Mouse (Mus musculus): ENCODE results near the gene Nav1. TPM values are rescaled to one million over a fixed set of nuclear protein-coding genes. Genes with fewer than 3 reads are reported as not detected.

The Nav1 gene
- polyA plus RNA-seq, 1 experiment = 31.7 TPM

- Histone ChIP-seq H3K4me3 (ENCODE audit: low read depth, low read length) (no peak overlapping the region), H3K36me3 (ENCODE audit: control insufficient read depth, insufficient read depth, low read length, poor library complexity, severe bottlenecking) (peaks cover 14% of the 10 kb centered on the region), H3K27ac (ENCODE audit: insufficient read depth, low read length) (no peak overlapping the region), H3K9ac (ENCODE audit: low read depth, poor library complexity, severe bottlenecking) (no peak overlapping the region), H3K4me1 (ENCODE audit: control insufficient read depth, insufficient read depth, low read length) (peaks cover 2% of the 10 kb centered on the region), H3K9me3 (replicated peaks; ENCODE audit: control insufficient read depth, insufficient read depth, low read length, poor library complexity, severe bottlenecking) (no peaks in the 10 kb centered on the region), H3K27me3 (ENCODE audit: control insufficient read depth, insufficient read depth, low read length, poor library complexity, severe bottlenecking) (no peaks in the 10 kb centered on the region)
- TF ChIP-seq CTCF (IDR thresholded peaks at IDR 0.05; ENCODE audit: low read depth, low read length) = no peak
- TF ChIP-seq EP300 (IDR thresholded peaks at IDR 0.05; ENCODE audit: insufficient read depth, low read depth, low read length) = no peak
- TF ChIP-seq POLR2A (IDR thresholded peaks at IDR 0.05; ENCODE audit: insufficient read depth, low read length) = no peak
Observed at GRCm38 (mm10) chr1:135427390-135427789, 179.7 kb downstream of the Nav1 start.

GRCm38 (mm10) chr1:135426645-135427044, 180.4 kb downstream of the Nav1 start:
- Histone ChIP-seq H3K27ac (ENCODE audit: insufficient read depth, low read length) (no peak overlapping the region), H3K27me3 (ENCODE audit: control insufficient read depth, insufficient read depth, low read length, poor library complexity, severe bottlenecking) (no peaks in the 10 kb centered on the region), H3K4me1 (ENCODE audit: control insufficient read depth, insufficient read depth, low read length) (peaks cover 2% of the 10 kb centered on the region), H3K36me3 (ENCODE audit: control insufficient read depth, insufficient read depth, low read length, poor library complexity, severe bottlenecking) (peaks cover 14% of the 10 kb centered on the region), H3K9ac (ENCODE audit: low read depth, poor library complexity, severe bottlenecking) (no peak overlapping the region), H3K4me3 (ENCODE audit: low read depth, low read length) (no peak overlapping the region), H3K9me3 (replicated peaks; ENCODE audit: control insufficient read depth, insufficient read depth, low read length, poor library complexity, severe bottlenecking) (no peaks in the 10 kb centered on the region)
- TF ChIP-seq CTCF (IDR thresholded peaks at IDR 0.05; ENCODE audit: low read depth, low read length) (no peak), EP300 (IDR thresholded peaks at IDR 0.05; ENCODE audit: insufficient read depth, low read depth, low read length) (no peak), POLR2A (IDR thresholded peaks at IDR 0.05; ENCODE audit: insufficient read depth, low read length) (no peak)

- peaks cover 32% of the 10 kb centered on the region for H3K36me3 ChIP-seq (ENCODE audit: control insufficient read depth, insufficient read depth, low read length, poor library complexity, severe bottlenecking)
Observed at GRCm38 (mm10) chr1:135422772-135423171, 184.3 kb downstream of the Nav1 start.

GRCm38 (mm10) chr1:135413996-135414395, 193.1 kb downstream of the Nav1 start:
- H3K36me3 ChIP-seq (ENCODE audit: control insufficient read depth, insufficient read depth, low read length, poor library complexity, severe bottlenecking) = peaks cover 53% of the 10 kb centered on the region

More at GRCm38 (mm10) chr1:135422772-135423171, 184.3 kb downstream of the Nav1 start:
- peaks cover 2% of the 10 kb centered on the region for H3K4me1 ChIP-seq (ENCODE audit: control insufficient read depth, insufficient read depth, low read length)
- H3K4me3 ChIP-seq (ENCODE audit: low read depth, low read length) = no peak overlapping the region
- TF ChIP-seq CTCF (IDR thresholded peaks at IDR 0.05; ENCODE audit: low read depth, low read length) (no peak), POLR2A (IDR thresholded peaks at IDR 0.05; ENCODE audit: insufficient read depth, low read length) (no peak), EP300 (IDR thresholded peaks at IDR 0.05; ENCODE audit: insufficient read depth, low read depth, low read length) (no peak)
- no peak overlapping the region for H3K27ac ChIP-seq (ENCODE audit: insufficient read depth, low read length)
- no peaks in the 10 kb centered on the region for H3K27me3 ChIP-seq (ENCODE audit: control insufficient read depth, insufficient read depth, low read length, poor library complexity, severe bottlenecking)
- H3K9me3 ChIP-seq (replicated peaks; ENCODE audit: control insufficient read depth, insufficient read depth, low read length, poor library complexity, severe bottlenecking) = no peaks in the 10 kb centered on the region
- no peak overlapping the region for H3K9ac ChIP-seq (ENCODE audit: low read depth, poor library complexity, severe bottlenecking)

GRCm38 (mm10) chr1:135412130-135412529, 195.0 kb downstream of the Nav1 start:
- Histone ChIP-seq H3K27me3 (ENCODE audit: control insufficient read depth, insufficient read depth, low read length, poor library complexity, severe bottlenecking) (no peaks in the 10 kb centered on the region), H3K4me3 (ENCODE audit: low read depth, low read length) (no peak overlapping the region), H3K9me3 (replicated peaks; ENCODE audit: control insufficient read depth, insufficient read depth, low read length, poor library complexity, severe bottlenecking) (no peaks in the 10 kb centered on the region), H3K27ac (ENCODE audit: insufficient read depth, low read length) (no peak overlapping the region), H3K9ac (ENCODE audit: low read depth, poor library complexity, severe bottlenecking) (no peak overlapping the region), H3K4me1 (ENCODE audit: control insufficient read depth, insufficient read depth, low read length) (no peaks in the 10 kb centered on the region), H3K36me3 (ENCODE audit: control insufficient read depth, insufficient read depth, low read length, poor library complexity, severe bottlenecking) (peaks cover 59% of the 10 kb centered on the region)
- TF ChIP-seq POLR2A (IDR thresholded peaks at IDR 0.05; ENCODE audit: insufficient read depth, low read length) (no peak), EP300 (IDR thresholded peaks at IDR 0.05; ENCODE audit: insufficient read depth, low read depth, low read length) (no peak), CTCF (IDR thresholded peaks at IDR 0.05; ENCODE audit: low read depth, low read length) (no peak)

More at GRCm38 (mm10) chr1:135413996-135414395, 193.1 kb downstream of the Nav1 start:
- H3K9ac ChIP-seq (ENCODE audit: low read depth, poor library complexity, severe bottlenecking) = no peak overlapping the region
- no peak overlapping the region for H3K27ac ChIP-seq (ENCODE audit: insufficient read depth, low read length)
- no peak overlapping the region for H3K4me3 ChIP-seq (ENCODE audit: low read depth, low read length)
- no peaks in the 10 kb centered on the region for H3K27me3 ChIP-seq (ENCODE audit: control insufficient read depth, insufficient read depth, low read length, poor library complexity, severe bottlenecking)
- no peaks in the 10 kb centered on the region for H3K4me1 ChIP-seq (ENCODE audit: control insufficient read depth, insufficient read depth, low read length)
- TF ChIP-seq EP300 (IDR thresholded peaks at IDR 0.05; ENCODE audit: insufficient read depth, low read depth, low read length) (no peak), POLR2A (IDR thresholded peaks at IDR 0.05; ENCODE audit: insufficient read depth, low read length) (no peak), CTCF (IDR thresholded peaks at IDR 0.05; ENCODE audit: low read depth, low read length) (no peak)
- no peaks in the 10 kb centered on the region for H3K9me3 ChIP-seq (replicated peaks; ENCODE audit: control insufficient read depth, insufficient read depth, low read length, poor library complexity, severe bottlenecking)

- Histone ChIP-seq H3K4me1 (ENCODE audit: control insufficient read depth, insufficient read depth, low read length) (no peaks in the 10 kb centered on the region), H3K4me3 (ENCODE audit: low read depth, low read length) (no peak overlapping the region), H3K36me3 (ENCODE audit: control insufficient read depth, insufficient read depth, low read length, poor library complexity, severe bottlenecking) (peaks cover 59% of the 10 kb centered on the region), H3K9ac (ENCODE audit: low read depth, poor library complexity, severe bottlenecking) (no peak overlapping the region), H3K27ac (ENCODE audit: insufficient read depth, low read length) (no peak overlapping the region), H3K9me3 (replicated peaks; ENCODE audit: control insufficient read depth, insufficient read depth, low read length, poor library complexity, severe bottlenecking) (no peaks in the 10 kb centered on the region), H3K27me3 (ENCODE audit: control insufficient read depth, insufficient read depth, low read length, poor library complexity, severe bottlenecking) (no peaks in the 10 kb centered on the region)
- TF ChIP-seq POLR2A (IDR thresholded peaks at IDR 0.05; ENCODE audit: insufficient read depth, low read length) = no peak
- TF ChIP-seq EP300 (IDR thresholded peaks at IDR 0.05; ENCODE audit: insufficient read depth, low read depth, low read length) = no peak
- no peak for TF ChIP-seq CTCF (IDR thresholded peaks at IDR 0.05; ENCODE audit: low read depth, low read length)
Observed at GRCm38 (mm10) chr1:135410967-135411366, 196.1 kb downstream of the Nav1 start.
